Mouse (Mus musculus) G1E (cell line): ENCODE data around the gene Clstn3. TPM values are rescaled to one million over a fixed set of nuclear protein-coding genes. Genes with fewer than 3 reads are reported as not detected.
A peak's percentile ranks its signal among the peaks of the same experiment; 100 is the strongest.

ENCODE experiments used
- ATAC-seq: 2 replicates; pipeline ENCODE4 v1.8.0; 2016; ENCODE audit warnings: mild to moderate bottlenecking; ENCODE audit not compliant: insufficient number of reproducible peaks, poor library complexity, low FRiP score, severe bottlenecking; ENCODE audit errors: extremely low read depth
- DNase-seq: peaks from one replicate; pipeline ENCODE4 v3.0.0; 2012; ENCODE audit warnings: low spot score
- H3K27me3 ChIP-seq: 2 replicates; pipeline ENCODE4 v1.6.1; 2012; ENCODE audit warnings: mild to moderate bottlenecking, low read length, inconsistent platforms; ENCODE audit not compliant: insufficient read depth
- H3K36me3 ChIP-seq: replicated peaks from 2 replicates; pipeline ENCODE3; 2012; ENCODE audit warnings: mild to moderate bottlenecking, inconsistent platforms
- H3K4me1 ChIP-seq: 2 replicates; pipeline ENCODE4 v1.6.1; 2012; ENCODE audit warnings: low read depth, low read length, inconsistent platforms, mixed read lengths; ENCODE audit not compliant: insufficient read depth
- H3K4me3 ChIP-seq: 2 replicates; pipeline ENCODE4 v1.5.1; 2012; ENCODE audit warnings: low read depth, mild to moderate bottlenecking, inconsistent platforms, low read length, moderate library complexity, mixed read lengths
- H3K9me3 ChIP-seq: replicated peaks from 2 replicates; pipeline ENCODE4 v1.6.1; 2012; ENCODE audit warnings: inconsistent platforms
- CTCF ChIP-seq: IDR thresholded peaks from 2 replicates; pipeline ENCODE4 v1.5.1; 2012; ENCODE audit warnings: low read depth, low read length, inconsistent platforms, mixed read lengths
- GATA1 ChIP-seq: IDR thresholded peaks from 2 replicates; pipeline ENCODE4 v1.6.1; 2012; ENCODE audit warnings: borderline replicate concordance, low read length, inconsistent platforms, mixed read lengths
- GATA2 ChIP-seq: IDR thresholded peaks from 2 replicates; pipeline ENCODE4 v1.6.1; 2012; ENCODE audit warnings: low read depth, low read length, inconsistent platforms, borderline replicate concordance
- POLR2AphosphoS5 ChIP-seq: IDR thresholded peaks from 2 replicates; pipeline ENCODE4 v1.6.1; 2012; ENCODE audit warnings: low read depth, low read length, inconsistent platforms; ENCODE audit not compliant: insufficient replicate concordance
- TAL1 ChIP-seq: conservative IDR thresholded peaks from 2 replicates; pipeline ENCODE4 v1.6.1; 2012; ENCODE audit warnings: low read depth, low read length, inconsistent platforms, mixed read lengths
- polyA plus RNA-seq: library from polyadenylated mRNA; stranded (reverse); fragments of >175 nt; gene quantifications from 2 replicates; pipeline ENCODE4 v1.2.3, GENCODE M21; 2012
- total RNA-seq, 2 experiments: library from RNA; stranded (forward) in 1 of 2; stranded (reverse) in 1 of 2; fragments of 200-1000 nt in 1 of 2; fragments of >200 nt in 1 of 2; fragmentation: Nextera tagmentation in 1 of 2; gene quantifications; 2 replicates each; pipeline ENCODE4 v1.2.3; 2014 to 2017

Clstn3 gene
- total and polyA plus RNA-seq, 3 experiments, result 4.2 to 11.5 (median 4.6) TPM

GRCm38 (mm10) chr6:124481571-124481970, 17.0 kb upstream of the Clstn3 start:
- no peaks in the 10 kb centered on the region for H3K36me3 ChIP-seq
- DNase-seq (peak; percentile 56), ATAC-seq (no peak; the same call in 1 of the 2 replicates)
- peaks cover 17% of the 10 kb centered on the region; the same call in 1 of the 2 replicates for H3K27me3 ChIP-seq
- no peak for TF ChIP-seq GATA1
- TF ChIP-seq POLR2AphosphoS5, result no peak
- no peak for TF ChIP-seq GATA2
- TF ChIP-seq TAL1, result no peak
- peak; percentile 15; the same call in 1 of the 2 replicates for TF ChIP-seq CTCF
- H3K4me3 ChIP-seq, result no peak overlapping the region
- H3K9me3 ChIP-seq, result no peaks in the 10 kb centered on the region
- H3K4me1 ChIP-seq, result no peaks in the 10 kb centered on the region

DNA sequence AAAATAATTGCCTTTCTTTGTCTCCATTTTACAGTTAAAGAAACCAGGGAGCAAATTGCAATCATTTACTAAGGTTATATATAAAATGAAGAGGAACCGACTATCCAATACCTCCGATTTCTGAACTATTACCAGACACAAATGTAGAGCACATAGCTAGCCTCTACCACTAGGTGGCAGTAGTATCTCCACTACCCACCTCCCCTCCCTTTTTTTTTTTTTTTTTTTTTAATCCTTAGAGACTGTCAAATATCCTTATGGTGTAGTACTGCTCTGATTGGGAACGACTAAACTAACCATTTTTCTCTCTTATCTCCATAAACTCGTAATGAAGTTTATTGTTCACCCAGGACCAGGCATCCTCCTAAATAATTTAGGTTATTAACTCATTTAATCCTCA, 15.7 kb upstream of the Clstn3 start:
- no peak overlapping the region for H3K4me3 ChIP-seq
- DNase-seq, result peak; percentile 67

DNA sequence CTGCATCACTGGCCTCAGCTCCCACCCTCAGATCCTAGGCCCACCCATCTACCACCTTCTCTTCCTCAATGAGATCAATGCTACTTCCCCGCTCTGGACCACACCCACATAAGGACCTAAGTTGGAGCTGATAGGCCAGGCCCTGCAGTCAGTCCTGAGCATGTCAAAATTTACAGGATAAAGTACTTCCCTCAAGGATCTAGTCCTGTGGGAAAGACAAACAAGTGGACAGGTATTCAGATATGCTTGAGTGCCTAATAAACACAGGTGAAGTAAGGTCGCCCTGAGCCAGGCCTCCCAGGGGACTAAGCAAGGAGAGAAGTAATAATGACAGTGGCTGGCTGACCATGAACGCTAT, 15.0 kb upstream of the Clstn3 start:
- no peak for TF ChIP-seq GATA2
- TF ChIP-seq CTCF, result no peak
- TF ChIP-seq POLR2AphosphoS5, result no peak
- Histone ChIP-seq H3K4me1 (no peaks in the 10 kb centered on the region), H3K4me3 (no peak overlapping the region), H3K27me3 (peaks cover 17% of the 10 kb centered on the region; the same call in 1 of the 2 replicates), H3K9me3 (no peaks in the 10 kb centered on the region), H3K36me3 (no peaks in the 10 kb centered on the region)
- DNase-seq, result no peak
- ATAC-seq, result no peak

More for the DNA sequence above, 15.7 kb upstream of the Clstn3 start:
- no peaks in the 10 kb centered on the region for H3K36me3 ChIP-seq
- ATAC-seq, result no peak
- H3K4me1 ChIP-seq, result no peaks in the 10 kb centered on the region
- TF ChIP-seq GATA1 (no peak), CTCF (peak; percentile 50; the same call in 1 of the 2 replicates)
- no peaks in the 10 kb centered on the region for H3K9me3 ChIP-seq
- H3K27me3 ChIP-seq, result peaks cover 17% of the 10 kb centered on the region; the same call in 1 of the 2 replicates

- TF ChIP-seq GATA1, result no peak
- no peak for TF ChIP-seq GATA2
- TF ChIP-seq TAL1, result no peak
- no peak for TF ChIP-seq POLR2AphosphoS5
- TF ChIP-seq CTCF, result no peak
- DNase-seq (no peak), ATAC-seq (no peak)
- H3K27me3 ChIP-seq, result peaks cover 17% of the 10 kb centered on the region; the same call in 1 of the 2 replicates
- no peaks in the 10 kb centered on the region for H3K9me3 ChIP-seq
- H3K4me1 ChIP-seq, result no peaks in the 10 kb centered on the region
- H3K4me3 ChIP-seq, result no peak overlapping the region
- no peaks in the 10 kb centered on the region for H3K36me3 ChIP-seq
Observed at GRCm38 (mm10) chr6:124478874-124479572, 14.4 kb upstream of the Clstn3 start.

- ATAC-seq (no peak), DNase-seq (no peak)
- no peak overlapping the region for H3K4me3 ChIP-seq
Observed at GRCm38 (mm10) chr6:124477922-124478651, 13.5 kb upstream of the Clstn3 start.

DNA sequence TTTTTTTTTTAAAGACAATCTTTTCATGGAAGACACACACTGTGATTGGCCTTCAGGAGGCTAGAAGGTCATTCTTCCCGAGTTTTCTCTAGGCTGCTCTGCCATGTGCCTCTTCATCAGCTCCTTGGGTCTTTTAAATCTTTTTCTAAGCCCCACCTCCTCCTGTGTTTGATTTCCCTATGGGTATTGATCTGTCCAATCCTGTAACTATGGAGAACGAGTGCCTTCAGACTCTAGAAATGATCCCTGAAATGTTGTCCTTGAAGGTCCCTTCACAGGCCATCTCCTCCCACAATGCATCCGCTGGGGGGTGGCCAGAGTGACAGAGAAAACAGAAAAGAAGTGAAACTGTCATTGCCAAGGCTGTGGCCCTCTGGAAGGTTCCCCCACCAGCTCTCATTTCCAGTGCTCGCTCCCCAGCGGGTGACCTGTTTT, 12.6 kb upstream of the Clstn3 start:
- H3K4me1 ChIP-seq, result peaks cover 13% of the 10 kb centered on the region
- no peak for ATAC-seq
- no peaks in the 10 kb centered on the region for H3K36me3 ChIP-seq
- no peak for DNase-seq
- no peaks in the 10 kb centered on the region for H3K9me3 ChIP-seq
- TF ChIP-seq GATA1 (no peak), TAL1 (no peak), GATA2 (no peak), POLR2AphosphoS5 (no peak), CTCF (no peak)
- no peak overlapping the region for H3K4me3 ChIP-seq
- peaks cover 12% of the 10 kb centered on the region; the same call in 1 of the 2 replicates for H3K27me3 ChIP-seq

More at GRCm38 (mm10) chr6:124477922-124478651, 13.5 kb upstream of the Clstn3 start:
- Histone ChIP-seq H3K36me3 (no peaks in the 10 kb centered on the region), H3K4me1 (0 out of 2 replicates have a peak, but pooled peaks cover 4% of the 10 kb centered on the region), H3K9me3 (no peaks in the 10 kb centered on the region), H3K27me3 (peaks cover 14% of the 10 kb centered on the region; the same call in 1 of the 2 replicates)
- TF ChIP-seq TAL1, result no peak
- no peak for TF ChIP-seq POLR2AphosphoS5
- no peak for TF ChIP-seq GATA1
- no peak for TF ChIP-seq CTCF
- no peak for TF ChIP-seq GATA2
